ENCODE assay signal across 8 mouse cellular contexts in genomic region chr5:138993371-138994107, GRCm38 (mm10). TPM values are rescaled to one million over a fixed set of nuclear protein-coding genes. Genes with fewer than 3 reads are reported as not detected.
DNase-seq lines count a peak whose midpoint lies in the region; ATAC-seq lines count a peak whose summit lies in the region.

No protein-coding gene starts in this region.

- H3K4me3 ChIP-seq in forebrain, embryonic 13.5 days, result peak overlapping the region; percentile 70
- H3K4me3 ChIP-seq in limb, embryonic 12.5 days (replicated peaks), result peak overlapping the region; percentile 71
- peak overlapping the region; percentile 80 for H3K4me3 ChIP-seq in neural tube, embryonic 15.5 days (replicated peaks)

- peak; percentile 56 for DNase-seq in adrenal gland, adult 2 months
- no peak for DNase-seq in adrenal gland, postnatal 4 days (ENCODE audit: low spot score in 2 of 2)
- DNase-seq in 3T3-L1 (ENCODE audit: low read depth, low spot score), result peak; percentile 55
- DNase-seq in right cerebral cortex, postnatal 14 days, result no peak

- H3K27me3 ChIP-seq in forebrain, embryonic 13.5 days, result peaks cover 76% of the 10 kb centered on the region
- H3K27me3 ChIP-seq in limb, embryonic 12.5 days, result peaks cover 94% of the 10 kb centered on the region
- peaks cover 38% of the 10 kb centered on the region for H3K27me3 ChIP-seq in neural tube, embryonic 15.5 days (replicated peaks)

- H3K9ac ChIP-seq in forebrain, embryonic 13.5 days, result peak overlapping the region; percentile 81
- H3K9ac ChIP-seq in limb, embryonic 12.5 days (replicated peaks), result peak overlapping the region; percentile 72
- peak overlapping the region; percentile 83 for H3K9ac ChIP-seq in neural tube, embryonic 15.5 days (replicated peaks)

- H3K4me2 ChIP-seq in forebrain, embryonic 13.5 days, result peak overlapping the region; percentile 97
- peak overlapping the region; percentile 95 for H3K4me2 ChIP-seq in limb, embryonic 12.5 days
- H3K4me2 ChIP-seq in neural tube, embryonic 15.5 days, result peak overlapping the region; percentile 98

- no peak overlapping the region for H3K27ac ChIP-seq in forebrain, embryonic 13.5 days
- peak overlapping the region; percentile 45; the same call in 1 of the 2 replicates for H3K27ac ChIP-seq in limb, embryonic 12.5 days
- peak overlapping the region; percentile 94; the same call in 1 of the 2 replicates for H3K27ac ChIP-seq in neural tube, embryonic 15.5 days (replicated peaks)

- H3K9me3 ChIP-seq in forebrain, embryonic 13.5 days (replicated peaks), result no peaks in the 10 kb centered on the region
- H3K9me3 ChIP-seq in limb, embryonic 12.5 days, result no peaks in the 10 kb centered on the region
- H3K9me3 ChIP-seq in neural tube, embryonic 15.5 days (replicated peaks), result no peaks in the 10 kb centered on the region

- H3K4me1 ChIP-seq in forebrain, embryonic 13.5 days, result peaks cover 72% of the 10 kb centered on the region
- peaks cover 70% of the 10 kb centered on the region for H3K4me1 ChIP-seq in limb, embryonic 12.5 days (replicated peaks)
- peaks cover 81% of the 10 kb centered on the region for H3K4me1 ChIP-seq in neural tube, embryonic 15.5 days

- 0% methylated on average over 40 of the region's 40 CpGs for WGBS in forebrain, embryonic 13.5 days
- under 1% methylated on average over 40 of the region's 40 CpGs for WGBS in limb, embryonic 12.5 days
- under 1% methylated on average over 35 of the region's 40 CpGs for WGBS in neural tube, embryonic 15.5 days

- H3K36me3 ChIP-seq in forebrain, embryonic 13.5 days (ENCODE audit: poor library complexity, severe bottlenecking), result no peaks in the 10 kb centered on the region
- no peaks in the 10 kb centered on the region for H3K36me3 ChIP-seq in limb, embryonic 12.5 days
- H3K36me3 ChIP-seq in neural tube, embryonic 15.5 days, result no peaks in the 10 kb centered on the region

- no peak for ATAC-seq in forebrain, embryonic 13.5 days
- no peak for ATAC-seq in limb, embryonic 12.5 days (ENCODE audit: insufficient number of reproducible peaks, insufficient read depth, low FRiP score, low TSS enrichment, low read depth)
- no peak for ATAC-seq in neural tube, embryonic 15.5 days (ENCODE audit: low FRiP score)
- no peak for ATAC-seq in megakaryocyte-erythroid progenitor cell, adult 5-6 weeks (replicated peaks; ENCODE audit: low FRiP score, low TSS enrichment, poor library complexity, severe bottlenecking)

RNA-seq across cellular contexts. Expression of gene Pdgfa, which starts 3.6 kb away (rescaled TPM):
- 10 to 100 TPM; 23.8 to 37.5 TPM for total RNA-seq in adrenal gland, adult 2 months (2021)
- 42.9 and 56.9 TPM in 2 replicates for polyA plus RNA-seq in adrenal gland, adult 2 months (2012; rRNA removed)
- total RNA-seq in adrenal gland, postnatal 4 days (2021), result 10 to 100 TPM; 30.4 to 33.9 TPM
- polyA plus RNA-seq in forebrain, embryonic 13.5 days (2015; fragmentation: Nextera tagmentation; extraction: Ambion mirVana), result 7.7 and 10.3 TPM in 2 replicates
- 36.1 and 39.7 TPM in 2 replicates for polyA plus RNA-seq in limb, embryonic 12.5 days (2016; fragmentation: Nextera tagmentation; extraction: Ambion mirVana)
- 28.2 and 35.1 TPM in 2 replicates for polyA plus RNA-seq in neural tube, embryonic 15.5 days (2015; fragmentation: Nextera tagmentation; extraction: Ambion mirVana)
- not detected in 2 replicates for total RNA-seq in megakaryocyte-erythroid progenitor cell, adult 5-6 weeks (2014; fragmentation: Nextera tagmentation)
- total RNA-seq in megakaryocyte-erythroid progenitor cell, adult 5-6 weeks (2017), result 1.5 TPM in 1 of 2 replicates, not detected in the other

Comparison
In these comparisons a context has a peak if more than half of its experiments do, and no peak if none do; other contexts are left out.
1. DNase-seq: peak in adrenal gland, adult 2 months (single experiment) and 3T3-L1 (single experiment); none in adrenal gland, postnatal 4 days (0 of 2) and right cerebral cortex, postnatal 14 days (single experiment).
2. Peak in every context shown above with its lines, with median percentiles within 50 percentile points of each other: H3K4me2 ChIP-seq, H3K4me3 ChIP-seq and H3K9ac ChIP-seq.